Mouse (Mus musculus) limb, embryonic 11.5 days (tissue): ENCODE results near the gene Ucma. TPM values are rescaled to one million over a fixed set of nuclear protein-coding genes. Genes with fewer than 3 reads are reported as not detected.
"Not testable (repeated sequence)": the region's sequence is repeated elsewhere in the genome, so short reads cannot be mapped to it uniquely, and the experiment has no call there.

ENCODE experiments used
- ATAC-seq: fragments of 200-750 bp; cut with Nextera tagmentation; 2 replicates; pipeline ENCODE4 v1.8.0; 2017; ENCODE audit warnings: low read depth; ENCODE audit not compliant: insufficient number of reproducible peaks, low FRiP score, low TSS enrichment
- DNase-seq: peaks from one replicate; pipeline ENCODE4 v3.0.0-alpha.2; 2015; ENCODE audit warnings: low spot score
- H3K27ac ChIP-seq: fragments of 300-500 bp; sonication (generic); replicated peaks from 2 replicates; pipeline ENCODE4 v1.5.1; 2014; ENCODE audit warnings: low read depth, mild to moderate bottlenecking, low read length
- H3K27me3 ChIP-seq: fragments of 300-500 bp; sonication (generic); 2 replicates; pipeline ENCODE4 v1.6.1; 2014; ENCODE audit warnings: mild to moderate bottlenecking, low read length, mixed read lengths; ENCODE audit not compliant: control insufficient read depth, insufficient read depth
- H3K36me3 ChIP-seq: fragments of 300-500 bp; sonication (generic); 2 replicates; pipeline ENCODE4 v1.6.1; 2014; ENCODE audit warnings: mild to moderate bottlenecking, low read length, moderate library complexity, mixed read lengths; ENCODE audit not compliant: control insufficient read depth, insufficient read depth
- H3K4me1 ChIP-seq: fragments of 300-500 bp; sonication (generic); 2 replicates; pipeline ENCODE4 v1.6.1; 2014; ENCODE audit warnings: low read length, mixed read lengths; ENCODE audit not compliant: control insufficient read depth, insufficient read depth
- H3K4me2 ChIP-seq: fragments of 300-500 bp; sonication (generic); 2 replicates; pipeline ENCODE4 v1.6.1; 2014; ENCODE audit warnings: low read depth, mild to moderate bottlenecking, moderate library complexity; ENCODE audit not compliant: severe bottlenecking
- H3K4me3 ChIP-seq: fragments of 300-500 bp; sonication (generic); 2 replicates; pipeline ENCODE4 v1.5.1; 2014; ENCODE audit warnings: low read depth, low read length
- H3K9ac ChIP-seq: fragments of 300-500 bp; sonication (generic); 2 replicates; pipeline ENCODE4 v1.6.1; 2014; ENCODE audit warnings: mild to moderate bottlenecking, low read length
- H3K9me3 ChIP-seq: fragments of 300-500 bp; sonication (generic); 2 replicates; pipeline ENCODE4 v1.6.1; 2016; ENCODE audit warnings: low read length; ENCODE audit not compliant: control insufficient read depth
- WGBS: fragments of 180-500 bp; shearing (Covaris S2); extraction: QIAGEN DNeasy Blood & Tissue Kit; methylation state at CpG from one replicate; pipeline ENCODE4 v1.1.7; 2014; 5-methylcytosine and 5-hydroxymethylcytosine counted together
- polyA plus RNA-seq: library from polyadenylated mRNA; unstranded; fragments of >200 nt; fragmentation: Nextera tagmentation; extraction: Ambion mirVana; gene quantifications from 2 replicates; pipeline ENCODE4 v1.2.1, GENCODE M21; 2014

Gene Ucma
- not detected in 2 replicates for polyA plus RNA-seq

GRCm38 (mm10) chr2:4975807-4976206, at the start of gene Ucma:
TSS of gene Ucma (plus strand) at chr2:4976122.
- H3K4me2 ChIP-seq = no peak within 1 kb of the TSS
- WGBS = 75% methylated on average over 5 of the region's 5 CpGs
- H3K9me3 ChIP-seq = no peaks in the 10 kb centered on the region
- no peak within 1 kb of the TSS for H3K27ac ChIP-seq
- DNase-seq (no peak), ATAC-seq (no peak)
- no peak within 1 kb of the TSS for H3K9ac ChIP-seq
- H3K27me3 ChIP-seq = no peaks in the 10 kb centered on the region
- peaks cover 8% of the 10 kb centered on the region for H3K4me1 ChIP-seq
- no peaks in the 10 kb centered on the region for H3K36me3 ChIP-seq
- H3K4me3 ChIP-seq = no peak within 1 kb of the TSS

DNA sequence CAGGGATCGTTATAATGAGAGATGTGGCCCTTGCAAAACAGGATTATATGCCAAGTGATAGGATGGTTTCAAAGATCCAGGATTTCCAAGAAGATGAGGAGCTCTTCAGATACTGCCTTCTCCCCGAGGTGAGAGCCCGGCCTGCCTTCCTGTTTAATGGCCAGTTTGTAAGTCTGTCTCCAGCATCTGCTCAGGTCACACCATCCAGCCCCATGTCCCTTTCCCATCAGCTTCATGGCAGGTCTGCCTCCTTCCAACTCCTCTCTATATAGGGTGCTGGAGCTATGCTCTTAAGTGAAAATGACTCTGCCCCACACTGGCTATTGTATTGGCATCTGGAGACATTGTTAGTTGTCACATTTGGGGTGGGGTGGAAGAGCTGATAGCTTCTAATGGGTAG, 48.5 kb upstream of the Ucma start:
- WGBS = 85% methylated on average over 3 of the region's 3 CpGs
- Histone ChIP-seq H3K4me2 (no peak overlapping the region), H3K4me1 (no peaks in the 10 kb centered on the region)

DNA sequence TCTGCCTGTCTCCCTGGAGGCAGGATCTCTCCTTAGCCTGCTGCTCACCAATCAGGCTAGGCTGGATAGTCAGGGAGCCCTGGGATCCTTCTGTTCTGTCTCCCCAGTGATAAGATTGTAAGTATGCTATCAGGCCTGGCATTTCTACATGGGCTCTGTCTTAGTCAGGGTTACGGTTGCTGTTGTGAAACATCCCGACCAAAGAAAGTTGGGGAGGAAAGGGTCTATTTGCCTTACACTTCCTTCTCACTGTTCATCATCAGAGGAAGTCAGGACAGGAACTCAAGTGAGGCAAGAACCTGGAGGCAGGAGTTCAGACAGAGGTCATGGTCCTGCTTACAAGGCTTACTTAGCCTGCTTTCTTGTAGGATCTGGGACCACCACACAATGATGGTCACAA, 46.7 kb upstream of the Ucma start:
- no peaks in the 10 kb centered on the region for H3K36me3 ChIP-seq
- DNase-seq (no peak), ATAC-seq (no peak)
- no peak overlapping the region for H3K9ac ChIP-seq
- 87% methylated on average over 2 of the region's 2 CpGs for WGBS
- no peaks in the 10 kb centered on the region for H3K4me1 ChIP-seq
- no peak overlapping the region for H3K4me3 ChIP-seq
- no peaks in the 10 kb centered on the region for H3K9me3 ChIP-seq
- no peaks in the 10 kb centered on the region for H3K27me3 ChIP-seq
- no peak overlapping the region for H3K27ac ChIP-seq
- H3K4me2 ChIP-seq = no peak overlapping the region

More for the DNA sequence above, 48.5 kb upstream of the Ucma start:
- Histone ChIP-seq H3K4me3 (no peak overlapping the region), H3K27me3 (no peaks in the 10 kb centered on the region), H3K36me3 (no peaks in the 10 kb centered on the region), H3K9me3 (no peaks in the 10 kb centered on the region), H3K9ac (no peak overlapping the region), H3K27ac (no peak overlapping the region)
- no peak for ATAC-seq
- no peak for DNase-seq

GRCm38 (mm10) chr2:4934516-4934915, 41.4 kb upstream of the Ucma start:
- no peak for ATAC-seq
- WGBS = 93% methylated on average over 9 of the region's 9 CpGs
- no peaks in the 10 kb centered on the region for H3K36me3 ChIP-seq

GRCm38 (mm10) chr2:4937931-4938330, 38.0 kb upstream of the Ucma start:
- Histone ChIP-seq H3K27ac (no peak overlapping the region), H3K4me3 (no peak overlapping the region), H3K9ac (no peak overlapping the region), H3K27me3 (no peaks in the 10 kb centered on the region), H3K36me3 (no peaks in the 10 kb centered on the region), H3K9me3 (no peaks in the 10 kb centered on the region), H3K4me1 (no peaks in the 10 kb centered on the region), H3K4me2 (no peak overlapping the region)
- DNase-seq = no peak
- ATAC-seq = no peak
- 94% methylated on average over 7 of the region's 7 CpGs for WGBS

More at GRCm38 (mm10) chr2:4934516-4934915, 41.4 kb upstream of the Ucma start:
- Histone ChIP-seq H3K9me3 (no peaks in the 10 kb centered on the region), H3K27me3 (no peaks in the 10 kb centered on the region), H3K4me2 (no peak overlapping the region), H3K9ac (no peak overlapping the region), H3K4me1 (no peaks in the 10 kb centered on the region), H3K27ac (no peak overlapping the region), H3K4me3 (no peak overlapping the region)
- no peak for DNase-seq

DNA sequence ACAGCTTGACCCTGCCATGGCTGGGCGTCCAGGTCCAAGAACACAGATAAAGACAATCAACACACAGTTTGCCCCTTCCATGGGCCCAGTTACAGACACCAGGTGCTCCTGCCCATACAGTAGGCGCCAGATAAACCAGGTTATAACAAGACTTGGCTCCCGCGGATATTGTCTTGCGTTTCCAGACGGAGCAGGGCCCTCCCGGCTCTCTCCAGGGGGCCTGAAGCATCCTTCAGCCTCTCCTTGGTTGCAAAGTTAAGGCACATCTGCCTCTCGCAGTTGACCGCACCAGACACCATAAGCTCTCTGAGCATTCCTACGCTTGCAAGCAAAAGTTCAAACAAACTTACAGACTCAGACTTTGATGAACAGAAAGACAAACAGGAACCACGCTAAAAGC, 35.1 kb upstream of the Ucma start:
- 93% methylated on average over 11 of the region's 11 CpGs for WGBS
- DNase-seq = no peak
- H3K9ac ChIP-seq = no peak overlapping the region

GRCm38 (mm10) chr2:4949691-4950090, 26.2 kb upstream of the Ucma start:
- not testable (repeated sequence) for H3K36me3 ChIP-seq, H3K27ac ChIP-seq, H3K4me2 ChIP-seq, H3K27me3 ChIP-seq, H3K4me3 ChIP-seq, H3K9ac ChIP-seq, H3K4me1 ChIP-seq, ATAC-seq, DNase-seq, H3K9me3 ChIP-seq
- 93% methylated on average over 8 of the region's 8 CpGs for WGBS

More for the DNA sequence above, 35.1 kb upstream of the Ucma start:
- ATAC-seq = no peak
- H3K27me3 ChIP-seq = no peaks in the 10 kb centered on the region
- H3K27ac ChIP-seq = no peak overlapping the region
- no peak overlapping the region for H3K4me2 ChIP-seq
- H3K9me3 ChIP-seq = no peaks in the 10 kb centered on the region; the same call in 1 of the 2 replicates
- H3K4me1 ChIP-seq = no peaks in the 10 kb centered on the region
- no peak overlapping the region for H3K4me3 ChIP-seq
- H3K36me3 ChIP-seq = no peaks in the 10 kb centered on the region

GRCm38 (mm10) chr2:4950986-4951385, 24.9 kb upstream of the Ucma start:
- no peak for DNase-seq
- WGBS = 93% methylated on average over 2 of the region's 2 CpGs
- Histone ChIP-seq H3K4me1 (no peaks in the 10 kb centered on the region), H3K4me3 (no peak overlapping the region), H3K9ac (no peak overlapping the region), H3K9me3 (no peaks in the 10 kb centered on the region), H3K27me3 (no peaks in the 10 kb centered on the region), H3K4me2 (no peak overlapping the region), H3K27ac (no peak overlapping the region), H3K36me3 (no peaks in the 10 kb centered on the region)
- no peak for ATAC-seq

DNA sequence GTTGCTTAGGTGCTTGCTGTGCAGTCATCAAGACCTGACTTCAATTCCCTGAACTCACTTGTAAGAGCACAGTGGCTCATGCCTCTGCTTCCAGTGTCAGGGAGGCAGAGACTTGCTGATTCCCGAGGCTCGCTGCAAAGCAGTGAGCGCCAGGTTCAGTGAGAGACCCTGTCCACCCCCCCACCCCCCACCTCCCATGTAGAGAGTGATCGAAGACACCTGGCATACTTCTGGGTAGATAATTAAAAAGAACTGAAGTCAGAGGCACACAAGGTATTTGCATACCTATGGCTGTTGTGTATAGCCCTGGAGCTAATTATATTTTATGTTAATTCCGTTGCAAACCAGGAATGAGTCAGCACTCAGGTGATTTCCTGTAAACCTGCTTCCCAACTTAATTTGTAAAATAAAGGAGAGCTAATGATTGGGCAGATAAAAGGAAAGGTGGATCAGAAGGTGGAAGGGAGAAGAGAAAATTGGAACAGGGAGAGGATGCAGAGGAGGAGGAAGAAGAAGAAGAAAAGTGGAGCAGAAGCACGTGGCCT, 21.6 kb upstream of the Ucma start:
- no peak overlapping the region for H3K4me3 ChIP-seq
- no peak overlapping the region for H3K27ac ChIP-seq
- no peak overlapping the region for H3K4me2 ChIP-seq
- ATAC-seq = no peak
- H3K27me3 ChIP-seq = no peaks in the 10 kb centered on the region
- DNase-seq = no peak
- H3K9ac ChIP-seq = no peak overlapping the region
- H3K4me1 ChIP-seq = no peaks in the 10 kb centered on the region
- no peaks in the 10 kb centered on the region for H3K36me3 ChIP-seq
- no peaks in the 10 kb centered on the region for H3K9me3 ChIP-seq
- 88% methylated on average over 6 of the region's 6 CpGs for WGBS
